Comparison of ENCODE assay signal across 19 mouse cellular contexts in the genomic region with DNA sequence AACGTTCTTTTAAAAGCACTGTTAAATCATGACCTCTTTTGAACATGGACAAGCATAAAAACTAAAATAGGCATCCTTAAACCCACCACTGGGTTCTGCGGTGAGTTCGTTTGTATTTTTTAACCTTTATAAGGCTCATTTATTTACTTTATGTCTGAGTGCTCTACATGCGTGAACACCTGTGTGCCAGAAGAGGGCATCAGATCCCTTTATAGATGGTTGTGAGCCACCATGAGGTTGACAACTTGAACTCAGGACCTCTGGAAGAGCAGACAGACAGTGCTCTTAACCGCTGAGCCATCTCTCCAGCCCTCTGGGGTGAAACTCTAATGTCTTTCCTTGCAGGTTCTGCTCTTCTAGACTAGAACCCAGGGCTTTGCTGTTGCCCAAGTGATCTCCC. TPM values are rescaled to one million over a fixed set of nuclear protein-coding genes. Genes with fewer than 3 reads are reported as not detected.
DNase-seq lines count a peak whose midpoint lies in the region; ATAC-seq and TF ChIP-seq lines count a peak whose summit lies in the region.
"Had no signal": no experiment of that assay in that cellular context is flagged by ENCODE, and none has a peak within 500 bp of the region (broad histone marks: within the 10 kb centered on the region; RNA-seq: fewer than 3 reads in every experiment).

No protein-coding gene starts in this region.

- H3K4me3 ChIP-seq in heart, embryonic 12.5 days: no peak overlapping the region
- no peak overlapping the region for H3K4me3 ChIP-seq in kidney, postnatal 0 days (replicated peaks; ENCODE audit: low read depth, low read length)
- H3K4me3 ChIP-seq in kidney, embryonic 14.5 days (ENCODE audit: low read length): no peak overlapping the region
- no peak overlapping the region for H3K4me3 ChIP-seq in MEL (ENCODE audit: control insufficient read depth in 1 of 2, insufficient read depth in 1 of 2, low read depth in 2 of 2, low read length in 2 of 2)
- H3K4me3 ChIP-seq in limb, embryonic 10.5 days: no peak overlapping the region
- H3K4me3 ChIP-seq: hindbrain, embryonic 13.5 days; limb, embryonic 15.5 days; lung, embryonic 15.5 days; neural tube, embryonic 13.5 days had no signal

- TF ChIP-seq POLR2A in MEL (IDR thresholded peaks at IDR 0.05; ENCODE audit: control insufficient read depth in 1 of 2, insufficient read depth in 1 of 2, low read depth in 1 of 2, low read length in 2 of 2, poor library complexity in 1 of 2): no peak

- WGBS in heart, embryonic 12.5 days: 75% methylated on average over 5 of the region's 5 CpGs
- 77% methylated on average over 5 of the region's 5 CpGs for WGBS in kidney, postnatal 0 days
- WGBS in kidney, embryonic 14.5 days: 75% methylated on average over 5 of the region's 5 CpGs
- 86% methylated on average over 5 of the region's 5 CpGs for WGBS in limb, embryonic 10.5 days

- peak overlapping the region; percentile 50; the same call in 1 of the 2 replicates for H3K4me2 ChIP-seq in heart, embryonic 12.5 days
- H3K4me2 ChIP-seq in kidney, postnatal 0 days (ENCODE audit: low read length): no peak overlapping the region
- H3K4me2 ChIP-seq in kidney, embryonic 14.5 days (replicated peaks; ENCODE audit: low read depth, low read length): no peak overlapping the region
- H3K4me2 ChIP-seq: hindbrain, embryonic 13.5 days; limb, embryonic 15.5 days; neural tube, embryonic 13.5 days had no signal

- no peaks in the 10 kb centered on the region for H3K79me2 ChIP-seq in MEL (ENCODE audit: control insufficient read depth, insufficient read depth, low read length, poor library complexity)

- peak; percentile 38 for TF ChIP-seq CTCF in kidney, postnatal 0 days (IDR thresholded peaks at IDR 0.05; ENCODE audit: low read depth)
- TF ChIP-seq CTCF in MEL (IDR thresholded peaks at IDR 0.05 in 2 of 3, conservative IDR thresholded peaks at IDR 0.05 in 1 of 3; ENCODE audit: control insufficient read depth in 1 of 3, insufficient read depth in 1 of 3, low read depth in 2 of 3, low read length in 3 of 3, poor library complexity in 1 of 3, severe bottlenecking in 1 of 3): peak; percentile 30 to 52 (median 33); a peak in 5 of 6 replicates

- no peak for TF ChIP-seq EP300 in MEL (IDR thresholded peaks at IDR 0.05; ENCODE audit: low read depth in 1 of 2, low read length in 2 of 2)

- H3K4me1 ChIP-seq in heart, embryonic 12.5 days (replicated peaks): peaks cover 35% of the 10 kb centered on the region
- peaks cover 10% of the 10 kb centered on the region for H3K4me1 ChIP-seq in kidney, postnatal 0 days (replicated peaks; ENCODE audit: insufficient read depth, low read length)
- peaks cover 19% of the 10 kb centered on the region for H3K4me1 ChIP-seq in kidney, embryonic 14.5 days (ENCODE audit: control insufficient read depth, insufficient read depth, low read length)
- peaks cover under 1 to 16% of the 10 kb centered on the region in 2 experiments; a peak in 3 of 4 replicates for H3K4me1 ChIP-seq in MEL (ENCODE audit: control insufficient read depth in 1 of 2, insufficient read depth in 2 of 2, low read length in 2 of 2)
- H3K4me1 ChIP-seq in limb, embryonic 10.5 days: peaks cover 10% of the 10 kb centered on the region

- no peaks in the 10 kb centered on the region for H3K27me3 ChIP-seq in heart, embryonic 12.5 days (replicated peaks)
- no peaks in the 10 kb centered on the region for H3K27me3 ChIP-seq in kidney, postnatal 0 days (ENCODE audit: insufficient read depth, low read length)
- H3K27me3 ChIP-seq in kidney, embryonic 14.5 days (ENCODE audit: control insufficient read depth, insufficient read depth, low read length): no peaks in the 10 kb centered on the region
- no peaks in the 10 kb centered on the region for H3K27me3 ChIP-seq in MEL (ENCODE audit: control insufficient read depth in 1 of 2, insufficient read depth in 2 of 2, low read length in 2 of 2)
- no peaks in the 10 kb centered on the region for H3K27me3 ChIP-seq in limb, embryonic 10.5 days (ENCODE audit: low read depth, poor library complexity, severe bottlenecking)
- H3K27me3 ChIP-seq: hindbrain, embryonic 13.5 days; limb, embryonic 15.5 days; lung, embryonic 15.5 days; neural tube, embryonic 13.5 days had no signal

- ATAC-seq in heart, embryonic 12.5 days (ENCODE audit: insufficient number of reproducible peaks, low FRiP score): no peak
- no peak for ATAC-seq in kidney, postnatal 0 days (replicated peaks; ENCODE audit: low FRiP score, low read depth)
- ATAC-seq in kidney, embryonic 14.5 days (ENCODE audit: low FRiP score, low TSS enrichment): no peak
- ATAC-seq: activated CD4-positive, CD25-positive, alpha-beta regulatory T cell, adult 4 months; forebrain, embryonic 16.5 days had no signal

- H3K27ac ChIP-seq in heart, embryonic 12.5 days (ENCODE audit: poor library complexity, severe bottlenecking): peak overlapping the region; percentile 73
- H3K27ac ChIP-seq in kidney, postnatal 0 days: no peak overlapping the region
- no peak overlapping the region for H3K27ac ChIP-seq in kidney, embryonic 14.5 days (ENCODE audit: low read depth, low read length)
- H3K27ac ChIP-seq in MEL (ENCODE audit: control insufficient read depth, low read depth, low read length): no peak overlapping the region
- no peak overlapping the region for H3K27ac ChIP-seq in limb, embryonic 10.5 days
- H3K27ac ChIP-seq: hindbrain, embryonic 13.5 days; limb, embryonic 15.5 days; lung, embryonic 15.5 days; neural tube, embryonic 13.5 days had no signal

- peak; percentile 58 for TF ChIP-seq RAD21 in MEL (IDR thresholded peaks at IDR 0.05; ENCODE audit: low read depth, low read length)

- no peak overlapping the region for H3K9ac ChIP-seq in heart, embryonic 12.5 days
- H3K9ac ChIP-seq in kidney, postnatal 0 days (ENCODE audit: low read depth, low read length): no peak overlapping the region
- H3K9ac ChIP-seq in kidney, embryonic 14.5 days (ENCODE audit: low read depth, low read length): no peak overlapping the region
- H3K9ac ChIP-seq in MEL (ENCODE audit: control insufficient read depth, low read depth, low read length, poor library complexity, severe bottlenecking): no peak overlapping the region
- H3K9ac ChIP-seq: limb, embryonic 15.5 days; lung, embryonic 15.5 days had no signal

- DNase-seq in heart, postnatal 14 days: no peak
- no peak for DNase-seq in kidney, postnatal 0 days (ENCODE audit: low spot score)
- DNase-seq in A20 (ENCODE audit: low read depth, low spot score): peak; percentile 54
- DNase-seq in MEL (ENCODE audit: low read depth, low spot score): peak; percentile 41
- no peak for DNase-seq in limb, embryonic 10.5 days (ENCODE audit: low spot score)
- DNase-seq: adrenal gland, postnatal 25 days; cerebellum, postnatal 10 days; embryo, embryonic 11 days; kidney, adult 18-20 months; right cerebral cortex, postnatal 25 days; thymus, adult 2 months had no signal

- no peaks in the 10 kb centered on the region for H3K9me3 ChIP-seq in heart, embryonic 12.5 days (replicated peaks)
- no peaks in the 10 kb centered on the region for H3K9me3 ChIP-seq in kidney, postnatal 0 days (replicated peaks; ENCODE audit: low read length)
- H3K9me3 ChIP-seq in kidney, embryonic 14.5 days (ENCODE audit: control insufficient read depth, low read length): no peaks in the 10 kb centered on the region
- H3K9me3 ChIP-seq in MEL (replicated peaks; ENCODE audit: insufficient read depth, low read length): no peaks in the 10 kb centered on the region
- H3K9me3 ChIP-seq in limb, embryonic 10.5 days (replicated peaks): no peaks in the 10 kb centered on the region
- H3K9me3 ChIP-seq: hindbrain, embryonic 13.5 days; limb, embryonic 15.5 days; lung, embryonic 15.5 days; neural tube, embryonic 13.5 days had no signal

- intact Hi-C loops in heart, postnatal 14 days (cut with DNase I): no loop called here

- H3K36me3 ChIP-seq in heart, embryonic 12.5 days: no peaks in the 10 kb centered on the region
- no peaks in the 10 kb centered on the region for H3K36me3 ChIP-seq in kidney, postnatal 0 days (ENCODE audit: insufficient read depth, low read length)
- no peaks in the 10 kb centered on the region for H3K36me3 ChIP-seq in kidney, embryonic 14.5 days (ENCODE audit: control insufficient read depth, insufficient read depth, low read length)
- peaks cover 0 to 6% of the 10 kb centered on the region in 2 experiments; a peak in 1 of 4 replicates for H3K36me3 ChIP-seq in MEL (ENCODE audit: control insufficient read depth in 1 of 2, insufficient read depth in 2 of 2, low read length in 2 of 2)
- no peaks in the 10 kb centered on the region for H3K36me3 ChIP-seq in limb, embryonic 10.5 days
- H3K36me3 ChIP-seq: hindbrain, embryonic 13.5 days; limb, embryonic 15.5 days; lung, embryonic 15.5 days; neural tube, embryonic 13.5 days had no signal

TF ChIP-seq in MEL, 35 proteins besides CTCF, POLR2A, EP300 and RAD21 (continues in another document):
- TF ChIP-seq SMC3 (IDR thresholded peaks at IDR 0.05; ENCODE audit: low read depth, low read length) (peak; percentile 44), MAZ (IDR thresholded peaks at IDR 0.05; ENCODE audit: low read depth, low read length) (no peak), ZC3H11A (IDR thresholded peaks at IDR 0.05; ENCODE audit: low read depth, low read length) (peak; percentile 44), KAT2A (conservative IDR thresholded peaks at IDR 0.05; ENCODE audit: low read depth, low read length) (no peak), TAL1 (IDR thresholded peaks at IDR 0.05; ENCODE audit: low read length) (no peak)

RNA-seq across cellular contexts. Expression of a gene that starts 37.2 kb away (rescaled TPM):
- polyA plus RNA-seq in heart, embryonic 12.5 days (2016; fragmentation: Nextera tagmentation; extraction: Ambion mirVana): 85.7 and 90.4 TPM in 2 replicates
- 10 to 100 TPM; 35.1 to 39.2 TPM for total RNA-seq in heart, postnatal 14 days (2021)
- polyA plus RNA-seq in kidney, postnatal 0 days (2015; fragmentation: Nextera tagmentation; extraction: Ambion mirVana): 238 and 253 TPM in 2 replicates
- polyA plus RNA-seq in kidney, embryonic 14.5 days (2014; fragmentation: Nextera tagmentation; extraction: Ambion mirVana): 94.0 and 174 TPM in 2 replicates
- total RNA-seq in MEL (2012; rRNA removed): 636 and 640 TPM in 2 replicates
- polyA plus RNA-seq in MEL (2012; ENCODE audit: insufficient read depth in 1 of 2, insufficient read length in 2 of 2, low read depth in 1 of 2, low replicate concordance in 2 of 2, missing spikeins in 1 of 2): 1,000 to 10,000 TPM in 1 of 2 experiments, 100 to 1,000 TPM in 1; 115 to 1,273 TPM
- polyA plus RNA-seq in limb, embryonic 10.5 days (2016; fragmentation: Nextera tagmentation; extraction: Ambion mirVana): 312 and 340 TPM in 2 replicates

RNA-seq across cellular contexts. Expression of a gene that starts 40.7 kb away (rescaled TPM):
- 38.8 and 40.7 TPM in 2 replicates for polyA plus RNA-seq in heart, embryonic 12.5 days (2016; fragmentation: Nextera tagmentation; extraction: Ambion mirVana)
- total RNA-seq in heart, postnatal 14 days (2021): 10 to 100 TPM; 14.3 to 15.7 TPM
- polyA plus RNA-seq in kidney, postnatal 0 days (2015; fragmentation: Nextera tagmentation; extraction: Ambion mirVana): 44.9 and 46.9 TPM in 2 replicates
- polyA plus RNA-seq in kidney, embryonic 14.5 days (2014; fragmentation: Nextera tagmentation; extraction: Ambion mirVana): 33.4 and 37.0 TPM in 2 replicates
- 33.9 and 37.4 TPM in 2 replicates for total RNA-seq in MEL (2012; rRNA removed)
- polyA plus RNA-seq in MEL (2012; ENCODE audit: insufficient read depth in 1 of 2, insufficient read length in 2 of 2, low read depth in 1 of 2, low replicate concordance in 2 of 2, missing spikeins in 1 of 2): 10 to 100 TPM in 1 of 2 experiments, not detected in 1; 72.7 TPM
- polyA plus RNA-seq in limb, embryonic 10.5 days (2016; fragmentation: Nextera tagmentation; extraction: Ambion mirVana): 26.0 and 36.8 TPM in 2 replicates

Comparison
In these comparisons a context has a peak if more than half of its experiments do, and no peak if none do; other contexts are left out.
1. DNase-seq: peak in A20 (single experiment) and MEL (single experiment); none in heart, postnatal 14 days (0 of 2), kidney, postnatal 0 days (single experiment) and limb, embryonic 10.5 days (single experiment).